9 mouse cellular contexts compared by ENCODE assay signal in genomic region chr17:31892750-31893149, GRCm38 (mm10). TPM values are rescaled to one million over a fixed set of nuclear protein-coding genes. Genes with fewer than 3 reads are reported as not detected.
A peak's percentile ranks its signal among the peaks of the same experiment; 100 is the strongest.
DNase-seq lines count a peak whose midpoint lies in the region; ATAC-seq lines count a peak whose summit lies in the region.
"Had no signal": no experiment of that assay in that cellular context is flagged by ENCODE, and none has a peak within 500 bp of the region (broad histone marks: within the 10 kb centered on the region; RNA-seq: fewer than 3 reads in every experiment).

No protein-coding gene starts in this region.

- H3K4me2 ChIP-seq in intestine, embryonic 14.5 days (ENCODE audit: low read length) = peak overlapping the region; percentile 20
- H3K4me2 ChIP-seq in stomach, embryonic 15.5 days = no peak overlapping the region; the same call in 1 of the 2 replicates

- no peak overlapping the region for H3K4me3 ChIP-seq in intestine, embryonic 14.5 days (ENCODE audit: low read depth, low read length)
- no peak overlapping the region for H3K4me3 ChIP-seq in stomach, embryonic 15.5 days (replicated peaks)

- DNase-seq in 3T3-L1 (ENCODE audit: low read depth, low spot score) = peak; percentile 99
- DNase-seq in adrenal gland, postnatal 36 days = peak; percentile 95 to 96
- DNase-seq in gastrocnemius, postnatal 25 days = peak; percentile 94
- peak; percentile 76 for DNase-seq in intestine, embryonic 14.5 days (ENCODE audit: low spot score)
- peak; percentile 72 to 73 for DNase-seq in left cerebral cortex, adult 18-20 months (ENCODE audit: low spot score in 2 of 2)
- peak; percentile 83 to 93 for DNase-seq in lung, postnatal 4 days
- DNase-seq in cerebellum, adult 18-20 months = no peak

- no peak overlapping the region; the same call in 1 of the 2 replicates for H3K9ac ChIP-seq in intestine, embryonic 14.5 days (ENCODE audit: low read length)
- H3K9ac ChIP-seq in stomach, embryonic 15.5 days = no peak overlapping the region
- H3K9ac ChIP-seq: liver, embryonic 14.5 days had no signal

- no peaks in the 10 kb centered on the region for H3K27me3 ChIP-seq in intestine, embryonic 14.5 days (replicated peaks; ENCODE audit: control insufficient read depth, insufficient read depth, low read length)
- no peaks in the 10 kb centered on the region for H3K27me3 ChIP-seq in stomach, embryonic 15.5 days (replicated peaks)

- WGBS in intestine, embryonic 14.5 days = 17% methylated on average over 10 of the region's 10 CpGs
- 19% methylated on average over 10 of the region's 10 CpGs for WGBS in stomach, embryonic 15.5 days

- peak overlapping the region; percentile 89 for H3K27ac ChIP-seq in intestine, embryonic 14.5 days (ENCODE audit: low read depth)
- peak overlapping the region; percentile 85 for H3K27ac ChIP-seq in stomach, embryonic 15.5 days
- H3K27ac ChIP-seq: liver, embryonic 14.5 days had no signal

- H3K36me3 ChIP-seq in intestine, embryonic 14.5 days (ENCODE audit: control insufficient read depth, insufficient read depth, low read length) = no peaks in the 10 kb centered on the region
- no peaks in the 10 kb centered on the region for H3K36me3 ChIP-seq in stomach, embryonic 15.5 days

- H3K4me1 ChIP-seq in intestine, embryonic 14.5 days (replicated peaks; ENCODE audit: control insufficient read depth, insufficient read depth, low read length) = peaks cover 40% of the 10 kb centered on the region
- H3K4me1 ChIP-seq in stomach, embryonic 15.5 days = peaks cover 49% of the 10 kb centered on the region

- no peaks in the 10 kb centered on the region for H3K9me3 ChIP-seq in intestine, embryonic 14.5 days (ENCODE audit: control insufficient read depth, low read length)
- H3K9me3 ChIP-seq in stomach, embryonic 15.5 days = no peaks in the 10 kb centered on the region

- peak; percentile 70 for ATAC-seq in intestine, embryonic 14.5 days (replicated peaks; ENCODE audit: low FRiP score, low TSS enrichment, low read depth)
- peak; percentile 77 for ATAC-seq in stomach, embryonic 15.5 days (ENCODE audit: insufficient read depth, low FRiP score, low read depth)

RNA-seq across cellular contexts. Expression of gene Sik1, which starts 37.1 kb away (rescaled TPM):
- 100 to 1,000 TPM; 124 to 127 TPM for total RNA-seq in adrenal gland, postnatal 36 days (2021)
- 10 to 100 TPM; 17.2 to 19.6 TPM for total RNA-seq in gastrocnemius, postnatal 25 days (2021)
- 9.2 and 11.9 TPM in 2 replicates for polyA plus RNA-seq in intestine, embryonic 14.5 days (2014; fragmentation: Nextera tagmentation; extraction: Ambion mirVana)
- total RNA-seq in left cerebral cortex, adult 18-20 months (2021) = 10 to 100 TPM; 28.3 to 37.8 TPM
- 19.6 and 21.8 TPM in 2 replicates for polyA plus RNA-seq in stomach, embryonic 15.5 days (2015; fragmentation: Nextera tagmentation; extraction: Ambion mirVana)

Comparison
In these comparisons a context has a peak if more than half of its experiments do, and no peak if none do; other contexts are left out.
1. DNase-seq: peak in 3T3-L1 (single experiment), adrenal gland, postnatal 36 days (2 of 2), gastrocnemius, postnatal 25 days (single experiment), intestine, embryonic 14.5 days (single experiment), left cerebral cortex, adult 18-20 months (2 of 2) and lung, postnatal 4 days (2 of 2); none in cerebellum, adult 18-20 months (0 of 2).